Mouse (Mus musculus): Measurements from ENCODE around the gene Acy3. TPM values are rescaled to one million over a fixed set of nuclear protein-coding genes. Genes with fewer than 3 reads are reported as not detected.
A peak's percentile ranks its signal among the peaks of the same experiment; 100 is the strongest.
"Not testable (repeated sequence)": the region's sequence is repeated elsewhere in the genome, so short reads cannot be mapped to it uniquely, and the experiment has no call there.

Acy3 gene
- polyA plus RNA-seq, 1 experiment from 2014 or later: 92.6 TPM

GRCm38 (mm10) chr19:3948546-3948945, 37.8 kb upstream of the Acy3 start:
- no peaks in the 10 kb centered on the region for H3K4me1 ChIP-seq (replicated peaks; ENCODE audit: insufficient read depth, low read length)
- no peak overlapping the region for H3K4me3 ChIP-seq (replicated peaks; ENCODE audit: low read depth, low read length)
- no peaks in the 10 kb centered on the region for H3K27me3 ChIP-seq (ENCODE audit: insufficient read depth, low read length)
- no peak for ATAC-seq (replicated peaks; ENCODE audit: low FRiP score, low read depth)
- H3K27ac ChIP-seq: no peak overlapping the region
- no peaks in the 10 kb centered on the region for H3K9me3 ChIP-seq (replicated peaks; ENCODE audit: low read length)
- no peaks in the 10 kb centered on the region for H3K36me3 ChIP-seq (ENCODE audit: insufficient read depth, low read length)
- no peak for TF ChIP-seq CTCF (IDR thresholded peaks at IDR 0.05; ENCODE audit: low read depth)
- WGBS: 74% methylated on average over 14 of the region's 14 CpGs
- no peak overlapping the region for H3K9ac ChIP-seq (ENCODE audit: low read depth, low read length)
- no peak overlapping the region for H3K4me2 ChIP-seq (ENCODE audit: low read length)
- DNase-seq (ENCODE audit: low spot score): no peak

- H3K4me2 ChIP-seq (ENCODE audit: low read length): no peak overlapping the region
- no peak for TF ChIP-seq CTCF (IDR thresholded peaks at IDR 0.05; ENCODE audit: low read depth)
- DNase-seq (ENCODE audit: low spot score) (no peak), ATAC-seq (replicated peaks; ENCODE audit: low FRiP score, low read depth) (peak; percentile 33; the same call in 1 of the 2 replicates)
- H3K9ac ChIP-seq (ENCODE audit: low read depth, low read length): no peak overlapping the region
- 66% methylated on average over 3 of the region's 3 CpGs for WGBS
- H3K4me3 ChIP-seq (replicated peaks; ENCODE audit: low read depth, low read length): no peak overlapping the region
- H3K9me3 ChIP-seq (replicated peaks; ENCODE audit: low read length): no peaks in the 10 kb centered on the region
- peak overlapping the region; percentile 8; the same call in 1 of the 2 replicates for H3K27ac ChIP-seq
- H3K36me3 ChIP-seq (ENCODE audit: insufficient read depth, low read length): no peaks in the 10 kb centered on the region
- H3K4me1 ChIP-seq (replicated peaks; ENCODE audit: insufficient read depth, low read length): no peaks in the 10 kb centered on the region
- H3K27me3 ChIP-seq (ENCODE audit: insufficient read depth, low read length): no peaks in the 10 kb centered on the region
Observed at GRCm38 (mm10) chr19:3950331-3950730, 36.0 kb upstream of the Acy3 start.

DNA sequence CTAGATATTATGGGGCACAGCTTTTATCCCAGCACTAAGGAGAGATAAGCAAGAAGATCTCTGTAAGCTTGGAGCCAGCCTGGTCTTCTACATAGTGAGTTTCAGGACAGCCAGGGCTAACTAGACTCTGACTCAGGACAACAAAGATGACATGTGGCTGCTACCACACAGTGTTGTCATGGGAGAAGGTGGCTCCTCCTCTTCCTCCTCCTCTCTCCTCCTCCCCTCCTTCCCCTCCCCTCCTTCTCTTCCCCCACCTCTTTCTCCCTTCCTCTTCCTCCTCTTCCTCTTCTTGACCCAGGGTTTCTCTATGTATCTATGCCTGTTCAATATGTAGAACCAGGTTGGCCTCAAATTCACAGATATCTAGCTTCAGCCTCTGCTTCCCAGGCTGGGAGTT, 34.9 kb upstream of the Acy3 start:
- DNase-seq (ENCODE audit: low spot score) (no peak), ATAC-seq (replicated peaks; ENCODE audit: low FRiP score, low read depth) (no peak)
- Histone ChIP-seq H3K27me3 (ENCODE audit: insufficient read depth, low read length) (no peaks in the 10 kb centered on the region), H3K9me3 (replicated peaks; ENCODE audit: low read length) (no peaks in the 10 kb centered on the region), H3K4me2 (ENCODE audit: low read length) (no peak overlapping the region), H3K4me1 (replicated peaks; ENCODE audit: insufficient read depth, low read length) (no peaks in the 10 kb centered on the region), H3K36me3 (ENCODE audit: insufficient read depth, low read length) (no peaks in the 10 kb centered on the region), H3K27ac (no peak overlapping the region), H3K9ac (ENCODE audit: low read depth, low read length) (no peak overlapping the region), H3K4me3 (replicated peaks; ENCODE audit: low read depth, low read length) (no peak overlapping the region)
- TF ChIP-seq CTCF (IDR thresholded peaks at IDR 0.05; ENCODE audit: low read depth): no peak

- H3K9ac ChIP-seq (ENCODE audit: low read depth, low read length): no peak overlapping the region
- no peak for ATAC-seq (replicated peaks; ENCODE audit: low FRiP score, low read depth)
- no peak for TF ChIP-seq CTCF (IDR thresholded peaks at IDR 0.05; ENCODE audit: low read depth)
- H3K27ac ChIP-seq: no peak overlapping the region
- H3K4me3 ChIP-seq (replicated peaks; ENCODE audit: low read depth, low read length): no peak overlapping the region
- no peaks in the 10 kb centered on the region for H3K9me3 ChIP-seq (replicated peaks; ENCODE audit: low read length)
- H3K4me1 ChIP-seq (replicated peaks; ENCODE audit: insufficient read depth, low read length): no peaks in the 10 kb centered on the region
- WGBS: 41% methylated on average over 1 of the region's 1 CpGs
- no peaks in the 10 kb centered on the region for H3K36me3 ChIP-seq (ENCODE audit: insufficient read depth, low read length)
- no peak for DNase-seq (ENCODE audit: low spot score)
- no peaks in the 10 kb centered on the region for H3K27me3 ChIP-seq (ENCODE audit: insufficient read depth, low read length)
- H3K4me2 ChIP-seq (ENCODE audit: low read length): no peak overlapping the region
Observed at GRCm38 (mm10) chr19:3952099-3952498, 34.3 kb upstream of the Acy3 start.

DNA sequence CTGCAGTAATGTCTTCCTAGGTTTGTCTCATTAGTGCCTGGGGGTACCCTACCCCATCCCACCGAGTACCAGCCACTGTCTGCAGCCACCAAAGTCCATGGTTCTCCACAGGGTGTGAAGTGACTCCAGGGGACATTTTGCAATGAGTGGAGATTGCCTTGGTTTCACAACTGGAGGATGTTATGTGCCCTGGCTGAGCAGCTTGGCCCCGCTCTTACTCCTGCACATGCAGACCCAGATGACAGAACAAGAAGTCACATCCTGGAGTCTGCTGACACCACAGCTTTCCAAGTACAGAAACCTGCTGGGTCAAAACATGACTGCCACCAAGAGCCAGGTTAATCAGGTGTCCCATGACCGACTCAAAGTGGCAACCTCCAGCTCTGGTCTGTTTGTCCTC, 31.3 kb upstream of the Acy3 start:
- WGBS: 64% methylated on average over 3 of the region's 3 CpGs
- no peak overlapping the region for H3K4me3 ChIP-seq (replicated peaks; ENCODE audit: low read depth, low read length)
- H3K9ac ChIP-seq (ENCODE audit: low read depth, low read length): no peak overlapping the region
- no peak for ATAC-seq (replicated peaks; ENCODE audit: low FRiP score, low read depth)
- no peak overlapping the region for H3K4me2 ChIP-seq (ENCODE audit: low read length)
- no peak for DNase-seq (ENCODE audit: low spot score)
- TF ChIP-seq CTCF (IDR thresholded peaks at IDR 0.05; ENCODE audit: low read depth): no peak
- no peaks in the 10 kb centered on the region for H3K27me3 ChIP-seq (ENCODE audit: insufficient read depth, low read length)
- no peaks in the 10 kb centered on the region for H3K4me1 ChIP-seq (replicated peaks; ENCODE audit: insufficient read depth, low read length)
- H3K9me3 ChIP-seq (replicated peaks; ENCODE audit: low read length): no peaks in the 10 kb centered on the region
- no peak overlapping the region for H3K27ac ChIP-seq
- H3K36me3 ChIP-seq (ENCODE audit: insufficient read depth, low read length): no peaks in the 10 kb centered on the region

GRCm38 (mm10) chr19:3955804-3956203, 30.6 kb upstream of the Acy3 start:
- ATAC-seq (replicated peaks; ENCODE audit: low FRiP score, low read depth): no peak
- Histone ChIP-seq H3K27ac (no peak overlapping the region), H3K27me3 (ENCODE audit: insufficient read depth, low read length) (no peaks in the 10 kb centered on the region), H3K4me3 (replicated peaks; ENCODE audit: low read depth, low read length) (no peak overlapping the region), H3K36me3 (ENCODE audit: insufficient read depth, low read length) (no peaks in the 10 kb centered on the region), H3K9ac (ENCODE audit: low read depth, low read length) (no peak overlapping the region), H3K4me1 (replicated peaks; ENCODE audit: insufficient read depth, low read length) (no peaks in the 10 kb centered on the region), H3K9me3 (replicated peaks; ENCODE audit: low read length) (no peaks in the 10 kb centered on the region), H3K4me2 (ENCODE audit: low read length) (no peak overlapping the region)
- no peak for DNase-seq (ENCODE audit: low spot score)
- WGBS: 41% methylated on average over 4 of the region's 4 CpGs
- no peak for TF ChIP-seq CTCF (IDR thresholded peaks at IDR 0.05; ENCODE audit: low read depth)

DNA sequence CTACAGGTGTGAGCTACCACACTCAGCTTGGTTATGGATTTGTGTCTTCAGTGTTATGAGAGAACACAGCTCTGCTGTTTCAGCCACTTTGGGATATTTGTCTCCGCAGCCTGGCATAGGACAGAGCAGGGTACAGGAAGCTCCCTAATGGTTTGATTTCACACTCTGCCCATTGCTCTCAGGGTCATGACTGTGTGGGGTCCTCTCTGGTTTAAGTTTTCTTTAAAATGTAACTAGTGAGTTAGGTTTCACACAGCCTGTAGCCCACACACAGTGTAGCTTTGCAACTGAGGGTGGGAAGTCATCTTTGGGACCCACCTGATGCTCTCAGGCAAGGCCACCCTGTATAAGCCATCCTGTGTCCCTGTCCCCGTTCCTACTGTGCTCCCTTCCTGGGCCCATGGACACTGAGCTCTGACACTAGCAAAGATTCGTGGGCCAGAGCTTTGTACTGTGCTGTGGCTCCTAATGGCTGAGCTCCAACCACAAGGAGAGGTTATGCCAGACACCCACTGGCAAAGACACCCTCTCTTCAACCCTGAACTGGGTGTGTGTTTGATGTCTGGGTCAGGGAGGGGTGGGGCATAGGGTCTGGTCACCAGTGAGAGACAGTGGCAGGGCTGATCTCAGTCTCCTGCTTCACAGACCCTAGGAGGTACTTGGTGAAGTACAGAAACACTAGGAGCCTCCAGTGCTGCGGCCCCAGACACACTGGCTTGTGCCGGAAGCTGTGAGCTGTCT, 28.9 kb upstream of the Acy3 start:
- not testable (repeated sequence) for H3K4me1 ChIP-seq (replicated peaks; ENCODE audit: insufficient read depth, low read length); H3K9me3 ChIP-seq (replicated peaks; ENCODE audit: low read length); H3K27ac ChIP-seq; H3K9ac ChIP-seq (ENCODE audit: low read depth, low read length); H3K27me3 ChIP-seq (ENCODE audit: insufficient read depth, low read length); H3K4me3 ChIP-seq (replicated peaks; ENCODE audit: low read depth, low read length); H3K36me3 ChIP-seq (ENCODE audit: insufficient read depth, low read length); DNase-seq (ENCODE audit: low spot score); H3K4me2 ChIP-seq (ENCODE audit: low read length)
- peak; percentile 37 for ATAC-seq (replicated peaks; ENCODE audit: low FRiP score, low read depth)
- WGBS: 58% methylated on average over 5 of the region's 5 CpGs

Measured in kidney, postnatal 0 days (tissue).